Mouse (Mus musculus): ENCODE measurements at regions not wholly inside any gene's neighbourhood (a gene's known extent, or its start where the extent isn't known, plus 50 kb on each side); places are given as distances from the start of the nearest gene placed in this dataset.

DNA sequence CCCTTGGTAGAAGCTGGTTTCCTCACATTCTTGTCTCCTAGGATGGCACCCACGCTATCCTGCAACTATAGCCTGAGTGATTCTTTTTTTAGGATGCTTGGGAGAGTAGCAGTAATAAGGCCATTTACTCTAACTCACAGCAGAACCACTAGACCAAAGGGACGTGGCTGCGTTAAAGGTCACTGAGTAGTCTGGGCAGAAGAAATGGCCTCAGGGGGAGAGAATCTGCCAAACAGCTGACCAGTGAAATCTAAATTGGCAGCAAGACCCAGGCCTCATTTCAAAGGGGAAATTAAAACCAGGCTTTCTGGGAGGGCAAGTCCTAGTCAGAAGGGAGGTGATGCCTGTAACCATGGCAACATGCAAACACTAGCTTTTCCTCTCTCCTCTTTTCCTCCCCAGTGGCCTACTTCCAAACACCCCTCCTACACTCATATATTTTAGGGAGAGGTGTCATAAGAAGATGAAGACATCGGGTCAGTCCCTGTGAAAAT is 267.5 kb downstream of the Nuak1 start:
- in situ Hi-C loops (cut with MboI, MseI): no loop called here

DNA sequence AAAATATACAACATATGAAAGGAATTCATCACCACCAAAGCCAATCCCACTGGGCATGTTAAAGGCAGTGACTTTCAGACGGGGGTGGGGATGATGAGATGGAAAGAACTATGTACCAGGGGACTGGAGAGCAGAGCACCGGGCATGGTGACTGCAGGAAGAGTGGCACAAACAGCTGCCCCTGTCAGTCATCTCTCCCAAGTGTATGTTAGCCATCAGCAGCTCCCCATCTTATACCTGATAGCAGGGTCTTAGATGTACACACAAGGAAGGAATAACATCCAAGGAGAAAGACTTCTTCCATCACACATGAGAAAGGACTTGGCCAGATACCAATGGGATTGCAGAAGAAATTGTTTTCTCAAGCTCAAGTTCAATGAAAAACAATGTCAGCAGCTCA is 257.2 kb downstream of the Nuak1 start:
- in situ Hi-C loops (cut with MboI, MseI): no loop called here

DNA sequence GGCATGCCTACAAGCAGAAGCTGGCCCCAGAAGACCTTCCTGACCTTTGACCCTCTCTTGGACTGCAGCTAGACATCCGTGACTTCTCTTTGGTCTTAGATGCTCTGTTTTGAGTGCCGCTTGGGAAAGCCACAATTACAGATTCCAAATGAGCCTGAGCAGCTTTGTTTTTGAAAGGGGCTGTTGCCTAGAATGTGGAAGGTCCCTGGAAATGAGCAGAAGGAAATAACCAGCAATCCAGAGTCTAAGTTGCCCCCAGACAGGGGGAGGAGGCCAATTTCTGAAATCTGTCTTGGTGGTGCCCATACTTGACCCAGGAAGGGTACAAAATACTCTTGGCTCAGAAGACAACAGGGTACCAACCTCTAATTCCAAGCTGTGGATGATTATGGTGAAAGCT is 253.9 kb downstream of the Nuak1 start:
- in situ Hi-C loops (cut with MboI, MseI): no loop called here

DNA sequence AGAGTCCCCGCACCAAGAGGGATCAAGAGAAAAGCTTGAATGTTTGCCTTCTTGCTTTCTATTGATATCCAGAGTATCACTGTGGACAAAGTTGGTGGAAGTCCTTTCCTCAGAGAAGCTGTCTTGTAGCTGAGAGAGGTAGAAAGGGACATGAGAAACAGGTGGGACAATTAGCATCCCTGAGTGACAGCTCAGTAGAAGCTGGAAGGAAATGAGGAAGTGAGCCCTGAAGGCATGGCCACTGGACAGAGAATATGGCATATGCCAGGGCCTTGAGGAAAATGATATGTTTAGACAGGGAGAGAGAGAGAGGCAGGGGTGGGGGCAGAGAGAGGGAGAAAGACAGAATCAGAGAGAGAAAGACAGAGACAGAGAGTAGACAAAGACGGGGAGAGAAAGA is 241.4 kb downstream of the Nuak1 start:
- in situ Hi-C loops (cut with MboI, MseI): no loop called here

DNA sequence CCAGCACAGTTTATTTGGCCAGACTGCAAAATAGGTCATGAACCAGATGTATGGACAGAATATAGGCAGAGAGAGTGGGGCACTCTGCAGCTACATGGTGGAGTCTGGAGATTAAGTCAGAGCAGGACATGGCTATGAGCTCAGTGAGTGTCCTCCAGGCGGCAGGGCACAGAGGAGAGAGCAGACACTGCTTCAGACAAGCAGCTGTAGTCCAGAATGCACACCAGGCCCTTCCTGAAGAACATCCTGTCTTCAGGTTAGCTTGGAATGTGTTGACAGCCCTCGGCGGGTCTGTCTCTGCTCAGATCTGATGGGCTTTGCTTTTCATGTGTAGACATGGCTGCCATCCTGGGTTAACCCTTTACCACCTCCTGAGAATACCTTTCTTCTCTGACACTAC is 238.6 kb downstream of the Nuak1 start:
- in situ Hi-C loops (cut with MboI, MseI): loop anchor here (5.0 kb wide), 1 partner anchor 49 kb away; no protein-coding TSS in a partner anchor

DNA sequence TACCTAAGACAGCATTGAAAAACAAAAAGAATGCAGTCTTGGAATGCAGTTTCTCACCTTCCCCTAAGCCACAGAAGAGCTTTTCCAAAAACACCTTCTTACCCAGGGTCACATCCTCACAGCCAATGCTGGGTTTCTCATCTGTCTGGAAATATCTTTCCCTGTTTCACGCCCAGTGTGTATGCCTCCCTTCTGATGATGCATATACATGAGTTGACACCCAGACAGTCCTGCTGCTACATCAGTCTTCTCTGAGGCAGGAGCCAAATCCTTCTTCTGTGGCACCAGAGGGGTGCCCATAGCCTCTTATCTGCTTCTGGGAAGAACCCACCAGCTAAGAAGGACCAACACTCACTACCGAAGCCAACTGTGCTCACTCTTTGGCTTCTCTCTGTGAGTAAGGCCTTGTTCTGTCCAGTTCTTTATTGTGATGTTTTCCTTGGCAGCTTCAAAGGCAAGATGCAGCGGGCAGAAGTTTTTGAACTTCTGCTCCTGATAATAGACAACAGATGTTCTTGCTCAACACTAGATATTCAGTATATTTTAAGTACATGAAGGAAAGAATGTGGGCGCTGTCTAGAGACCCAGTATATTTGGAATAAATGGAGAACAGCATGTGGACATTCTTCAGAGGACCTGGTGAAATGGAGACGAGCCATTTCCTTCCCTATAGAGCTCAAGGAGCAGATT is 228.2 kb downstream of the Nuak1 start:
- in situ Hi-C loops (cut with MboI, MseI): no loop called here

DNA sequence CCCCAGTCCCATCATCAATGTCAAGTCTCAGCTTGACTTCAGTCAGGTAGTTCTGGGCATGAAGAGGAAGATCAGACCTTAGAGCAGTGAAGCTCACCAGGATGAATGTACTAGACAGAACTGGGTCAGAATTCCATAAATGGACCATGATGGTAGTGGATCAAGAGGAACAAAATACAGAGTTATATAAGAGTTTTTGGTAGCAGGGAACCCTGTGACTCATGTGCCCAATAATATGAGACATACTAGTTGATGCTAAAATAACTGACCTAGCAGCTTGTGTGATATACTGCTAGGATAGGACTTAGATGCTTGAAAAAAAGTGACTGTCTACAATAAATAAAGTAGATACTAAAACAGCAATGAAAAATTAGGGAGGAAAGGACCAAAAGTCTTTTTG is 225.6 kb downstream of the Nuak1 start:
- in situ Hi-C loops (cut with MboI, MseI): no loop called here

DNA sequence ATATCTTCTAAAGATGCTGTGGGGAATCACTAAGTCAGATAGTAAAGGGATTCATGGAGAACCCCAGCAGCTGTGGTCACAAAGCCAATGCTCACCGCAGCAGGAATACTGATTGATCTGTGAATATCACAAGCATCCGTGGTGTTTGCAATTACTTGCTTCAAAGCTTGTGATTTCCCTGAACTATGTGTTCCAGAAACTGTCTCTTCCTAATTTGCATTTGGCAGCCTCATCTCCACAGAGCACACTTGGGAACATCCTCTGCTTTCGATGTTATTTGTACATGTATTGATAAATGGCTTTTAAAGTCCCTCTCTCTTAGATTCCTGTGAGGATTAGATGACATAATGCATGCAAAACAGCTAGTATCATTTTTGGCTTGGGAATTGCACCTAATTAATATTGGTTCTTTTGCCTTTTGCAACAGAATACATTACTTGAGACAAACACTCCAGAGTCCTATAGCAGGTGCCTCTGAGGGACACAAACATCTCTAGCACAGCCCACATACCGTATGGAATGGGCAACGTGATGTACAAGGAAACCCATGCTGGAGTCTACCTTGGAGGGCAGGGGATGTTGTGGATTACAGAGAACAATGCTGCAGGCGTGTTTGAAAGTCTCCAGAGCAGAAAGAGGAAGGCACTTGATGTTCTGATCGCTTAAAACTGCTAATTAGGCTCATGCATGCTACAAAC is 211.0 kb downstream of the Nuak1 start:
- in situ Hi-C loops (cut with MboI, MseI): no loop called here

DNA sequence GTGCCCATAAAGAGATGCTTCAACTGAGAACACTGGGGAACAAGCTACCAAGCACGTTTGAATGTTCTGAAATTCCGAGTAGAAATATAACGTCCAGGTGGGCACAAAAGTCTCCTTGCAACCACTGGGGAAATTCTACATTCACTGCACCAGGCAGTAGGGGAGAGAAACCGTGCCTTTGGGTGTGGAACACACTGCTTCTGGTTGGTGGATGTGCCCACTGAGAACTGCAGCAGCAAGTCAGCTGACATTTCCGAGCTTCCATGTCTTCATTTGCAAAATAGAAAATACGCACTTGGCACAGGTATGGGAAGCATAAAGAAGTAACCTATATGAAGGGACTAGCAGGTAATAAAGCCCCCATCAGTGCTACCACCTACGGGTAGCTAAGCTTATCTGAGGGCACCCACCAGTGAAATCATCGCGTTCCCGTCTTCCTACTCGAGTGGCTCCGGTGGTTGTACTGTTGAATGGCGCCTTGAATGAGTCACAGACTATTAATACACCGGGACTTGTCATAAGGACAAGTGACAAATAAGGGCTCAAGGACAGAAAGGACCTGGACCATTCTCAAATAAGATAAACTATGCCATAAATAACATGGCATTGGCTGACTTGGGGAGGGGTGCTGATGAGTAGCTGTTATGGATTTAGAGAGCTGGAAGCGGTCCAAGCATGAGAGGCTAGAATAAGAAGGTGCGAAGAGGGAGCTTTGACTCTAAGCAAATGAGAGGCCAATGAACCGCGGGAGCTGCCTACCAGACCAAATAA is 210.2 kb downstream of the Nuak1 start:
- in situ Hi-C loops (cut with MboI, MseI): no loop called here

DNA sequence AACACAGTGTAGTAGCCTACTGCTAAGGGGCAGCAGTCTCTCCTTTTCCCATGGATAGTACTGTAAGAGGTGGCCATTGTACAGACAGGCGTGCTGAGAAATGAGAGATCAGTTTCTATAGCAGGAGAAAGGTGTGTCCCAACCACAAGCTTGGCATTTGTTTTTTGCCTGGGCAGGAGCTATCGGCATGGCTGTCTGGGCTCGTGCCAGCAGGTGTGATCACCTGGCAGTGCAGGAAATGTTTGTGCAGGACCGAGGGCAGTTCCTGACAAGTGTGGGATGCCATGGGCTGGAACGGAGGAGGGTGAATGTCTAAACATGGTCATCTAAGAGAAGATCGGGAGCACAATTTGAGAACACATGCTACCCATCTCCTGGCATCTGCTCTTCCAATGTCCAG is 205.4 kb downstream of the Nuak1 start:
- in situ Hi-C loops (cut with MboI, MseI): loop anchor here (5.0 kb wide), 1 partner anchor 37 kb away; no protein-coding TSS in a partner anchor

DNA sequence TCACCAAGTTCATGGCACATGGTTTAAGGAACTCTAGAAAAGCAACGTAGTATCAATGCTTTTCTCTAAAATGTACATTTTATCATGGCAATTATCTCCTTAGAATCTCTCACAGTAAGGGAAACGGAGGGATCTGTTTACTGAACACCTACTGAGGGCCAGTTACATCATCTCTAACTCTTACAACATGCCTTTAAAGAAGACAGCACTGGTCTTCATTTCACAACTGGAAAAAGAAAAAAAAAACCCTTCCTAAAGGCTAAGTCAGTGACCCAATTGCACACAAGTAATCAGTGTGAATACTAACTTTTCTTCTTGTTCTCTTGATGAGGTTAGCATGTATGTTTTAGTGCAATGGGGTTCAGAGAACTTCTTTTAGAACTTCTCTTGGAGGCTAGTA is 204.2 kb downstream of the Nuak1 start:
- in situ Hi-C loops (cut with MboI, MseI): loop anchor here (5.0 kb wide), 1 partner anchor 36 kb away; no protein-coding TSS in a partner anchor

DNA sequence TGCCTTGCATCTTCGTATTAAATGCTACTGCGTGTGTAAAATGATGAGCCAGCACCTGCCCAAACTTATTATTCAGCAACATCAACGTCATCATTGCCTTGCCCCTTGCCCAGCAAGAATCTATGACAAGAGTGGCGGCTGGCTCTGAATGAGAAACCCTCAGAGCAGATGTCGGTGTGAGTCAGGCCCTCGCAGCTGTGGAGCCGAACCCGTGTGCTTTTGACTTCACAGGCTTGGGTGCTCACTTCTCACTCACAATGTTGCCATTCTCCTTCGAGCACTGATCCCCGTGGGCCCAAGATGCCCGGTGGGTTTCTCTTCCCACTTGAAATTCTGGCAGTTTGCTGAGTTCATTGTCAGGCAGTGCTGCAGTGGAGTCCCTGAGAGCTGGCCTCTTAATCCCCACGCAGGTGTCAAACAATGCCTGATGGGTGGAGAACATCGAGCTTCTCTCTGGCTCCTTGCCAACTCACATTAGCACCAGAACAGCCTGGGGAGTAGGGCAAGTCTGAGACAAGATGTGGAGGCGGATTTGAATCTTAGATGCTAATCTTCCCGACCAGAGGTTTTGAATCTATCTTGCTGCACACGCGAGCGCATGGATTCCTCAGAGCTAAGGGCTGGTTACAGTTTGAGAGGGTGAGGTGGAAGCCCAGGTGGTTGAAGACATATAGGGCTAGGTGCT is 202.0 kb downstream of the Nuak1 start:
- in situ Hi-C loops (cut with MboI, MseI): loop anchor here (5.0 kb wide), 1 partner anchor 34 kb away; no protein-coding TSS in a partner anchor

DNA sequence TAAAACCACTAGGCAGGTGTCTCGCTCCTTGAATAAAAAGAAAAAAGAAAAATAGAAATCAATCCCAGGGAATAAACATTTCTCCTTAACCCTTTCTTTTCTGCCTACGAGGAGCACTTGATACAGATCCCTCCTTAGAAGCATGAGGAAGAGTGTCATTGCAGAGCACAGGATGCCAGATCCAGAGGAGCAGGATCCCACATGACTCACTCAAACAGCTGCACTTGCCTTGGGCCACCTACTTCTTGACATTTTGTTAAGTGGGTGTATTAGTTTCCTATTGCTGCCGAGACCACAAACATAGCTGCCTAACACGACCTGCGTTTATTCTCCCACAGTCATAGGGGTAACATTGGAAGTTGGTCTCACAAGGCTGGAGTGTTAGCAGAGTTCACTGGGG is 197.1 kb downstream of the Nuak1 start:
- in situ Hi-C loops (cut with MboI, MseI): no loop called here

DNA sequence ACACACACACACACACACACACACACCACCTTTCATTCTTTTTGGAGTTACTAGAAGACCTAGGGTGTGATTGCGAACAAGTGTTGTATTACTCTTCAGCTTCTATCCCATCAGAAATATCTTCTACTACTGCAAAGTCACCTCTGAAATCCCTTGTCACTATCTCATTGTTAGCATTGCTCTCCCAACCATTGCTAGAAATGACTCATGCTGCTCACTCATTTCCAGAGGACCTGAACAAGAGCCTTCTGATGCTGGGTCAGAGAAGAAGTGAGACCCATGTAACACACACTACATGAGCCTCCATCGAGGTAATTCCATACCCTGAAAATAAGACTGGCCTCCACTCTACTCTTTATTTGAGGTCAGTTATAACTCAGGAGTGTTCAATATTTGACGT is 191.1 kb downstream of the Nuak1 start:
- in situ Hi-C loops (cut with MboI, MseI): no loop called here

DNA sequence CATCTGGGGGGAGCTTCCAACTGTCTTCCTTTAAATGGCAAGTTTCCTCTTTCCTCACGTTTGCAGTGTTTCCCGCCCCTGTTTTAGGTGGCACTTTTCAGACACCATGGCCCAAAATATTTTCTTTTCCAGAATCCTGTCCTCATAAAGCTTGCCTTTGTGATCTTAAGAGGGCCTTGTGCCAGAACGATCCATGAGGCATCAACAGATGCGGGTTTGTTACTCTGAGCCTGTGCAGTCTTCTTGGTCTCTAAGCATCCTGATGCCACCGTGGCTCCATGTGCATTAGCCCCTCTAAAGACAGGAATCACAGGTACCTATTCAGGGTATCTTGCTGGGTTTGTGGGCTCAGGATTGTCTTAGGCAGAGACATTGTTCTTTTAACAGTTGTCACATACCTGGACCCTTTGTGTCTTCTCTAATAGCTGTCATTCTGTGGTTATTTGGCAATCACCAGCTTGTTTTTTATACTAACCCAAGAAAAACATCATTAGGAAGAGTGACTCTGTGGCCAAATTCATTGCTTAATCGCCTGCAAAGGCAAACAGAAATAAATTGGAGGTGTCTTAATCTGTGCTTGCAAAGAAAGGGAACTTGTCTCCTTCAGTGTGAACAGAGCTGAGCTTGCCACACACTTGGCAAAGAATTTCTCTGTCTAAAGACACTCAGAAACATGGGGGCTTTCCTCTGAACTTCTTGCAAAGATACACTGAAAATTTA is 179.3 kb downstream of the Nuak1 start:
- in situ Hi-C loops (cut with MboI, MseI): no loop called here

DNA sequence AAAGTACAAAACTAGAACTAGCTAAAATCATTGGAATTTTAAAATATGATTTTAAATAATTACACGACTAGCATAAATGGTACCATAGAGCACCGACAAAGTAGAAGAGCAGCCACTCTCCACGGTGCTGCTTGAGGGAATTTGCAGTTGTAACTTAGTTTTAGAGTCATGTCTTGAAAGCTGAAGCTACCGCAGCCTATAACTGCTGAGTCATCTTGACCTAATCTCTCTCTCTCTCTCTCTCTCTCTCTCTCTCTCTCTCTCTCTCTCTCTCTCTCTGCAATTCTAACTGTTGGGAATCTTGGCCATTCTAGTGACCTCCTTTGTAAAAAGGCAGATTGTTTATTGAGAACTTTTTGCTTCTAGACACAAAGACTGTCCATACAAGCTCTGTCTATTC is 177.5 kb downstream of the Nuak1 start:
- in situ Hi-C loops (cut with MboI, MseI): no loop called here

DNA sequence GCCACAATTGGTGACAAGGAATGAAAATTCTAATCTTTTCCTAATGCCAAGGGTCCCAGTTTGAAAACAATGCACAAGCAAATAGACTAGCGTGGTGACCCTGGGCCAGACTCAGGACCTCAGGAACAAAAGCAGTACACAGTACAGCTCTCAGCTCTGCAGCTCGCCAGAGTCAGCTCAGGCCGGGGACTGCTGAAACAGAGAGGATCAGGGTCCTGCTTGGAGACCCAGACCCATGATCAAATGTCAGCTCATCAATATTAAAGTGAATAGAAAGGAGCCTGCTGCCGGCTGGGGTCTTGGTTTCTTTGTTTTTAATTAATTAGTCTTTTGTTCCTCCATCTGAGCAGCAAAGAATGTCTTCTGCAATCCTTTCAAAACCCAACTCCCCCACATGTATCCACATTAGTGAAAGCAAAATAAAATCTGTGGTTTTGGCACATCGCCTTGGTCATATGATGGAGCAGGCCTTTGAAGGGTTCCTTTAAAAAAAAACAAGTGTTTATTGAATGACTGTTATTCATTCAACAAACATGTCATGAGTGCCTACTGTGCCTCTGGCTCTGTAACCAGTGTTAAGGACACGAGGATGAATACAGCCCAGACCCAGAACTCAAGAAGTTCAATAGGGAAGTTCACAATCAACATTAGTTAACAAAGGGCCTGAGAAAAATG is 154.4 kb downstream of the Nuak1 start:
- in situ Hi-C loops (cut with MboI, MseI): no loop called here

DNA sequence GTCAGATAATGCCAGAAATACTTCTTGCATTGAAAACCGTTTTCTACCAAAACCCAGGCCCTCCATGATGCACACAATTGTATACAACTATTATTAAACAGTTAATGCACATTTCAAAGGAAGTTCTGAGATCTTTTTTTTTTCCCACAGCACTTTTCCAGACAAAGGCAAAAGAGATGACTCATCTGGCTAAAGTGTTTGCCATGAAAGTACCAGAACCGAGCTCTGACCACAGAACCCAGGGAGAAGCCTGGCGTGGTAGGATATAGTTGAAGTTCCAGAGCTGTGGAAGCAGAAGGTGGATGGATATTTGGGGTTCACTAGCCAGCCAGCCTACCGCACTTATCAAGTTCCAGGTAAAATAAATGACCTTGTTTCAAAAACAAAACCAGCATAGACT is 146.0 kb downstream of the Nuak1 start:
- in situ Hi-C loops (cut with MboI, MseI): no loop called here

DNA sequence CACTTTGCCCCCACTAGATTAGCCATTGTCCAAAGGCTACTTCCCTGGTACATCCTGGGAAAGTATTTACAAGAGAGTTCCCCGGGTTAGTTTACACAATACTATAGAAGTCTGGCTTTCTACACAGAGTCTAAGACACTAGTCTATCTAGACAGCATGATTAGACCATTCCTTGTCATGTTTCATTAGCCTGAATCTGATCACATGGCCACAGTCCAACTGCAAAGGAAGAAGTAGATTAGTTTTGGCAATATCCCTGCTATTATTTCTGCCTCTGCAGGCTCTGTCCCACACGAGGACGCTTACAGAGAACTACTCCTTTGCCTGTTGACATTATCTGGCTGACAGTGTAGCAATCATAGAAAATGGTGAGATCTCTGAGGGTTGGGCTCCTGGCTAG is 144.2 kb downstream of the Nuak1 start:
- in situ Hi-C loops (cut with MboI, MseI): no loop called here

DNA sequence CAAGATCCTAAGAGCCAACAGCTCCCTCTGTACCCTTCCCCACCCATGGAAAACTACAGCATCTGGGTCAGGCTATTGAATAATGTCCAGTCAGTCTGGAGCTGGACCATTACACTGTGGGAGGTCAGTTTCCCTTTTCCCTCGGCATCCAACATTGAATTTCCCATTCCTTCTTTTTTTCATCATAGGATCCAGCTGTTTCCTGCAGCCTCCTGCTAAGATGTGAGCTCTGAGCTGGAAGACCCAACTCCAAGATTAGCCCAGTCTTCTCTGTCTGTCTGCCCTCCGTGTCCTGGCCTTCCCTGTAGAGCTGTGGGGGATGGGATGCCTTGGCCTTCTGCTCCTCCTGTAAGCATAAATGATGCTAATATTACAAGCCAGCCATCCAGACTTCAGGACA is 138.8 kb downstream of the Nuak1 start:
- in situ Hi-C loops (cut with MboI, MseI): no loop called here
